Mouse (Mus musculus) testis, adult 2 months (tissue): ENCODE measurements around the gene Tardbp.

ENCODE experiments used
- CTCF ChIP-seq: fragments of 200-500 bp; IDR thresholded peaks from 2 replicates; pipeline ENCODE4 v1.5.1; 2012; ENCODE audit warnings: low read depth, mild to moderate bottlenecking, inconsistent platforms, low read length, moderate library complexity; ENCODE audit not compliant: control insufficient read depth, insufficient read depth, insufficient replicate concordance
- POLR2A ChIP-seq: fragments of 200-500 bp; IDR thresholded peaks from 2 replicates; pipeline ENCODE4 v1.6.1; 2012; ENCODE audit warnings: low read depth, mild to moderate bottlenecking, inconsistent platforms, low read length, moderate library complexity; ENCODE audit not compliant: control insufficient read depth

- no peak for TF ChIP-seq CTCF
- TF ChIP-seq POLR2A = no peak
Measured at GRCm38 (mm10) chr4:148633395-148634061, 6.7 kb upstream of the Tardbp start.
